Mouse (Mus musculus) bone marrow macrophage, adult 2 months (primary cell): ENCODE results near the gene Gcnt1. TPM values are rescaled to one million over a fixed set of nuclear protein-coding genes. Genes with fewer than 3 reads are reported as not detected.

Experiments used
- H3K27ac ChIP-seq: 2 replicates; pipeline ENCODE4 v1.5.1; 2012; ENCODE audit warnings: low read depth, low read length; ENCODE audit not compliant: insufficient read depth
- H3K4me1 ChIP-seq: 2 replicates; pipeline ENCODE4 v1.6.1; 2012; ENCODE audit warnings: low read length; ENCODE audit not compliant: control insufficient read depth, insufficient read depth
- H3K4me3 ChIP-seq: 2 replicates; pipeline ENCODE4 v1.5.1; 2012; ENCODE audit warnings: mild to moderate bottlenecking, low read length, moderate library complexity; ENCODE audit not compliant: insufficient read depth
- CTCF ChIP-seq: IDR thresholded peaks from 2 replicates; pipeline ENCODE4 v1.5.1; 2012; ENCODE audit warnings: low read depth, mild to moderate bottlenecking, low read length, moderate library complexity
- POLR2A ChIP-seq: IDR thresholded peaks from 2 replicates; pipeline ENCODE4 v1.6.1; 2012; ENCODE audit warnings: mild to moderate bottlenecking, low read depth, low read length, borderline replicate concordance
- polyA plus RNA-seq: library from polyadenylated mRNA; stranded (reverse); fragments of >200 nt; gene quantifications from 2 replicates; pipeline ENCODE4 v1.2.4, GENCODE M21; 2012; ENCODE audit not compliant: missing spikeins, insufficient read depth, insufficient read length

The Gcnt1 gene
- polyA plus RNA-seq, 1 experiment, result 75.2 TPM

GRCm38 (mm10) chr19:17369581-17369980, 3.1 kb downstream of the Gcnt1 start:
- TF ChIP-seq POLR2A, result no peak
- TF ChIP-seq CTCF, result no peak

GRCm38 (mm10) chr19:17368557-17368956, 4.1 kb downstream of the Gcnt1 start:
- no peak overlapping the region for H3K27ac ChIP-seq
- no peak overlapping the region for H3K4me3 ChIP-seq
- TF ChIP-seq POLR2A (no peak), CTCF (no peak)
- H3K4me1 ChIP-seq, result no peaks in the 10 kb centered on the region

More at GRCm38 (mm10) chr19:17369581-17369980, 3.1 kb downstream of the Gcnt1 start:
- no peaks in the 10 kb centered on the region for H3K4me1 ChIP-seq
- no peak overlapping the region for H3K4me3 ChIP-seq
- no peak overlapping the region for H3K27ac ChIP-seq

- H3K4me1 ChIP-seq, result peaks cover 3% of the 10 kb centered on the region; the same call in 1 of the 2 replicates
- H3K27ac ChIP-seq, result no peak overlapping the region
- no peak overlapping the region for H3K4me3 ChIP-seq
- no peak for TF ChIP-seq CTCF
- no peak for TF ChIP-seq POLR2A
Measured at GRCm38 (mm10) chr19:17366364-17367090, 6.1 kb downstream of the Gcnt1 start.

GRCm38 (mm10) chr19:17364741-17365140, 7.9 kb downstream of the Gcnt1 start:
- no peak for TF ChIP-seq CTCF
- TF ChIP-seq POLR2A, result no peak
- Histone ChIP-seq H3K4me3 (no peak overlapping the region), H3K4me1 (peaks cover 20% of the 10 kb centered on the region), H3K27ac (no peak overlapping the region)

GRCm38 (mm10) chr19:17361181-17361580, 11.5 kb downstream of the Gcnt1 start:
- Histone ChIP-seq H3K4me3 (no peak overlapping the region), H3K27ac (peak overlapping the region; percentile 70), H3K4me1 (peaks cover 45% of the 10 kb centered on the region)
- TF ChIP-seq CTCF, result no peak
- TF ChIP-seq POLR2A, result no peak

- TF ChIP-seq CTCF (no peak; the same call in 1 of the 2 replicates), POLR2A (0 out of 2 replicates have a peak, but pooled peaks have one; percentile 19)
- peaks cover 50% of the 10 kb centered on the region for H3K4me1 ChIP-seq
- H3K4me3 ChIP-seq, result peak overlapping the region; percentile 24
- H3K27ac ChIP-seq, result peak overlapping the region; percentile 77
Measured at GRCm38 (mm10) chr19:17359315-17359890, 13.2 kb downstream of the Gcnt1 start.

- no peak for TF ChIP-seq CTCF
- TF ChIP-seq POLR2A, result no peak
- peaks cover 55% of the 10 kb centered on the region for H3K4me1 ChIP-seq
- no peak overlapping the region for H3K27ac ChIP-seq
Measured at GRCm38 (mm10) chr19:17357391-17357790, 15.3 kb downstream of the Gcnt1 start.

GRCm38 (mm10) chr19:17356932-17357331, 15.7 kb downstream of the Gcnt1 start:
- TF ChIP-seq POLR2A (no peak), CTCF (no peak)
- H3K4me3 ChIP-seq, result no peak overlapping the region

More at GRCm38 (mm10) chr19:17357391-17357790, 15.3 kb downstream of the Gcnt1 start:
- H3K4me3 ChIP-seq, result no peak overlapping the region

GRCm38 (mm10) chr19:17355950-17356867, 16.4 kb downstream of the Gcnt1 start:
- H3K4me1 ChIP-seq, result peaks cover 52% of the 10 kb centered on the region
- TF ChIP-seq CTCF, result no peak; the same call in 1 of the 2 replicates
- peak; percentile 29; the same call in 1 of the 2 replicates for TF ChIP-seq POLR2A
- 0 out of 2 replicates have a peak overlapping the region, but pooled peaks have one; percentile 5 for H3K27ac ChIP-seq
- H3K4me3 ChIP-seq, result peak overlapping the region; percentile 94

More at GRCm38 (mm10) chr19:17356932-17357331, 15.7 kb downstream of the Gcnt1 start:
- no peak overlapping the region for H3K27ac ChIP-seq
- peaks cover 53% of the 10 kb centered on the region for H3K4me1 ChIP-seq
